Mouse (Mus musculus): ENCODE results near the gene Cdh11.
"Not testable (repeated sequence)": the region's sequence is repeated elsewhere in the genome, so short reads cannot be mapped to it uniquely, and the experiment has no call there.

Cdh11 gene

DNA sequence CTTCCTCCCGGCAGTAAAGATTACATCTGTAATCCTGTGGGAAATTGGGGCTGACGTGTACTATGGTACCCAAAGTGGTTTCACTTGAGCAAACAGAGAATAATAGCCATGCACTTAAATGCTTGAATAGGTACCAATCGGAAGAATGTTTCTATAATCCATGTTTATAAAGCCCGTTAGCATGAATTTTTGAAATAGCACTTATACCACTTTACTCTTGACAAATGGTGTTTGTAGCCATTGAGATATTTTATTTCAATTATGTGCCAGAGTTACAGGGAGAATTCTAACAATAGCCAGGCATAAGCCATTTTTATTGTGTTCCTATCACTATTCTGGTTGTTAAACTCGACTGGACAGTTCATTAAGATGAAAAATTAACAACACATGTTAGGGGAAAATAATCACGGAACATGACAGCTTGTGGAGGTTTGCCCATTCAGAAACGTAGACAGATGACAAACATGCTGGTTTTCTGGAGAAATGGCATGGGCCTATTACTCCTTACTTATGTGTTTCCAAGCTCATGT lies 80.0 kb downstream of the Cdh11 start:
- no peak for DNase-seq

DNA sequence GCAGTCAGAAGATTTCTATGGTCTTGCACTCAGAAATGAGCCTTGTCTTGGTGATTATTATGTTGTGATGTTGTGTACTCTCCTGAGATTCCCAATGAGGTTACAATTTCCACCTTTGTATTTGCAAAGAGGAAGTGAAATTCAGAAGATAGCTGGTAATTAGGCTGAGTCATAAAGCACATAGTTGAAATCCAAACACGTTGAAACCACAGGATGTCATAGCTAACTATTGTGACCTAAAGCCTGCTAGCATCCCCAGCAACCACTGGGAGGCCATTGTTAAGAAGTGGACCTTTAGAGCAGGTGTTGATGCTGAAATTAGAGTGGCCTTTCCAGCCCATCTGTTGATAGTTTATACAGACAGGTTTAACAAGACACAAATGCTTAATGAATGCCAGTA lies 85.2 kb downstream of the Cdh11 start:
- DNase-seq, result no peak

GRCm38 (mm10) chr8:102698232-102698837 lies 87.1 kb downstream of the Cdh11 start:
- DNase-seq, result no peak

DNA sequence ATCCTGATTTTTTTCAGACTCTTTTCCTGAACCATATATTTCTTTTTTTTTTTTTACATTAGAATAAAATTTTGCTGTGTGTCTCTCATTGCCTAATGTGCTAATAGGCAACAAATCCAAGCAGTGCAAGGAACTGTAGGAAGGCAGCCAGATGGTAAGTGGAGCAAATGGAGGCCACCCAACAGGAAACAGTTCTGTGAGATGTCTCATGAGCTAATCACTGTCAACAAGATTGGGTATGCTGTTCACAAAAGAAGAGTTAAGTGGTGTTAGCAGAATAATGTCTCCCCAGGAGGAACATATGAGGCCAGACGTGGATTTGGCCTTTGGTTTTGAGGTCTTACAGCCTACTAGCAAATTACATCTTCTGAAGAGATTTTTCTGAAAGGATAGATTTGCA lies 92.0 kb downstream of the Cdh11 start:
- no peak for DNase-seq

DNA sequence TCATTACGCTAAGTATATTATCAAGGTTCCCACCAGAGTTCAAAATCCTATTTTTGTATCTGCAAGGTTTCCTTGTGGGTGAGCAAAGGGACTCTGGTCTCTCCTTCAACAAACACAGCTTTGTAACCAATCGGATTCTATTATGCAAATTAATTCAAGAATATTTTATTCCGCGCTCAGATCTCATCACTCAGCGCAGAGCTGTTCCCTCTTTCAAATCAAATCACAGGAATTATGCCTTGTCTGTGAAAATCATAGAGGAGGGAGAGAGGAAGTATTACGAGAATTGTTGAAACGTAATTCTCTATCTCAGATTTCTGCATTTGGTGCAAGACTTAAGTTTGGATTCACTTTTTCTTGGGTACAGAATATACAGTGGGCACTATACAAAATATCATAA lies 100.0 kb downstream of the Cdh11 start:
- DNase-seq, result not testable (repeated sequence)

DNA sequence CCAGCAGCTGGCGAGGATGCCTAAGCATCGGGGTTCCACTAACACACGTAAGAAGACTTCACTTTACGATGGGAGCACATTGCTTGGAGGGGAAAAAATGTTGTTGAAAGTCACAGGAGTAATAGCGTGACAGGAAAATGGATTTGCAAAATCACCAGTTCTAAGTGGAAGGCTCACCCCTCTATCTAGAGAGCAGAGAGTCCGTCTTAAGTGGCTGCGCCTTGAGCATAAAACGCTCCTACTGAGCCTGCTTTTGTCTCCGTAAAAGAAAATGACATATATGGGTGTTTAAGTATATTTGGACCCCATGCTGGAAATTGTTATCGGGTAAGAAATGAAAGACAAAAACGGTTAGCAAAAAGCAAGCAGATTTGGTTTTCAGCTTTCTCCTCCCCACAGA lies 100.4 kb downstream of the Cdh11 start:
- DNase-seq, result no peak

DNA sequence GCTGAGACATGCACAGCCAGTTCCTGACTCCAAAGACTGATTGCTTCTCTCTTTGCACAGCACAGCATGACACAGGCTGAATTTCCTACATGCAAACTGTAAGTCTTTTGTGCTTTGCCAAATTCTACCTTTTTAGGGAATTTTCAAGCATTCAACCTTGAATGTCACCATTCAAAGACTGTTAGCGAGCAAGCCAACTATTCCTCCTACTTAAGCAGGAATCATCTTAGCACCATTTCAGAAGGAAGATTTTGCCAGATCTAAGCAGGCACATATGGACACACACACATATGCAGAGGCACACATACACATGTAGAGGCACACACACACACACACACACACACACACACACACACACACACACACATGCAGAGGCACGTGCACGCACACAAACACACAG lies 108.3 kb downstream of the Cdh11 start:
- no peak for DNase-seq

GRCm38 (mm10) chr8:102664561-102664960 lies 120.9 kb downstream of the Cdh11 start:
- DNase-seq, result not testable (repeated sequence)

DNA sequence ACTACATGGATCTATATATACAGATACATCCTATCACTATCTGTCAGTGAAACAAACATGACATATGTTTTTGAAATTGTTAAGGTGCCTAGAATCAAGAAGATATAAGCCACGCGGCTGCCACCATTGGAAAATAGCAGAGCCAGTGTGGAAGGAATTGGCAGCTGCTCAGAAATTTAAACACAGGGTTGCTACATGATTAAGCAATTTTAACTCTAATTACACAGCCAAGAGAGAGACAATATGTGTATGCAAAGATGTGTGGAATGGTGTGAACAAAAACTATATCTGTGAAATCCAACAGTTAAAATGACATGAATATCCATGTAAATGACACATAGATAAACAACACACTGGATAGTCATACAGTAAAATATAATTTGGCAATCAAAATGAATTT lies 128.9 kb downstream of the Cdh11 start:
- DNase-seq, result no peak

DNA sequence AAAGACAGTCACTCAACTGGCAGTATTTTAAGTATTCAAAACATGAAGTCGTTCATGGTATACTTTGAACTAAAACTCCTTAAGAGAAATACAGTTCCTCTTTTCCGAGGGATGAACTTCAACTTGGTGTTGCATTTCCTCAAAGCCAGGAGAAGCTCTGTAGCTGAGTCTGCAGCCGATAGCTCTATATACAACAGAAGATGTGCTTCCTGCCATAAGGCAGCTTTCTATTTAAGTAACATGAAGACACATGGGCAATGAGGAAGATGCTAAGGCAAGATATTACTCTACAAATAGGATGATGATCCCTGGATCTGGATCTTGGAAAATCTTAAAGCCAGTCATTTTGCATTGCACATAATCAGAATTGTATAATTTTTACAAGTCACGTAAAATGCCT lies 133.5 kb downstream of the Cdh11 start:
- no peak for DNase-seq

DNA sequence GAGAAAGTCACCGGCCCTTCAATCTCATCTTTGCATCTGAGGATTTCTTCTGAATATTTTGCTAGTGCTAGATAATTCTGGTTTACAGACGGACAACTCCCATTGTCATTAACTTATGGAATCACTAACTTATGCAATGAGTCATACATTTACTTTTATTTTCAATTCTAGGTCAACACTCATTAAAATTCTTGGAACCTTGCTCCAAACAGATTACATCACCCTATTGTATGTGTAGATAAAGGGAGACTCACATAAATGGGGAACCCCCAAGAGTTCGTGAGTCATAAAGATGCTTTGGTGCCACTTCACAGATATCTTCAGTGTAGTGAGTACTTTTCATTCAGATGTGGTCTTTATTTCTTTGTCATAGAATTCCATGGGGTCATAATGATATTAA lies 158.3 kb downstream of the Cdh11 start:
- DNase-seq, result no peak

DNA sequence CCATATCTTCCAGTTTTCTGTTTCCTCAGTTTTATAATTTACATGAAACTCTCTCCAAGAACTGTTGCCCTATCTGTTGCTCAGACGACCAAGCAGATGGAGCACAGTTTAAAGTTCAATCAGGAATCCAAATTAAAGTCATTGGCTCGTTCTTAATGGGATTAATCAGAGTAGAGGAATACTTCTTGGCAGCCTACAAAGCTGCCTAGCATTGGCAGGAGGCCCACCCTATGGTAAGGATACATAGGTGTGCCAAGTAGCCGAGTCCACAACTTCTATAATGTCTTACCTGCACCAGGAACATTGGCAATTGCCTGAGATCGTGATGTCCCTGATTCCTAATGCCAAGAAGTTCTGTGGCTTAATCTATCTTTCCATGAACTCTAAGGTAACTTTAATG lies 173.3 kb downstream of the Cdh11 start:
- no peak for DNase-seq

GRCm38 (mm10) chr8:102601327-102601726 lies 184.1 kb downstream of the Cdh11 start:
- DNase-seq, result no peak

GRCm38 (mm10) chr8:102596523-102596922 lies 188.9 kb downstream of the Cdh11 start:
- no peak for DNase-seq

GRCm38 (mm10) chr8:102593899-102594298 lies 191.5 kb downstream of the Cdh11 start:
- DNase-seq, result no peak
